ENCODE assay signal across 15 mouse cellular contexts in the genomic region with DNA sequence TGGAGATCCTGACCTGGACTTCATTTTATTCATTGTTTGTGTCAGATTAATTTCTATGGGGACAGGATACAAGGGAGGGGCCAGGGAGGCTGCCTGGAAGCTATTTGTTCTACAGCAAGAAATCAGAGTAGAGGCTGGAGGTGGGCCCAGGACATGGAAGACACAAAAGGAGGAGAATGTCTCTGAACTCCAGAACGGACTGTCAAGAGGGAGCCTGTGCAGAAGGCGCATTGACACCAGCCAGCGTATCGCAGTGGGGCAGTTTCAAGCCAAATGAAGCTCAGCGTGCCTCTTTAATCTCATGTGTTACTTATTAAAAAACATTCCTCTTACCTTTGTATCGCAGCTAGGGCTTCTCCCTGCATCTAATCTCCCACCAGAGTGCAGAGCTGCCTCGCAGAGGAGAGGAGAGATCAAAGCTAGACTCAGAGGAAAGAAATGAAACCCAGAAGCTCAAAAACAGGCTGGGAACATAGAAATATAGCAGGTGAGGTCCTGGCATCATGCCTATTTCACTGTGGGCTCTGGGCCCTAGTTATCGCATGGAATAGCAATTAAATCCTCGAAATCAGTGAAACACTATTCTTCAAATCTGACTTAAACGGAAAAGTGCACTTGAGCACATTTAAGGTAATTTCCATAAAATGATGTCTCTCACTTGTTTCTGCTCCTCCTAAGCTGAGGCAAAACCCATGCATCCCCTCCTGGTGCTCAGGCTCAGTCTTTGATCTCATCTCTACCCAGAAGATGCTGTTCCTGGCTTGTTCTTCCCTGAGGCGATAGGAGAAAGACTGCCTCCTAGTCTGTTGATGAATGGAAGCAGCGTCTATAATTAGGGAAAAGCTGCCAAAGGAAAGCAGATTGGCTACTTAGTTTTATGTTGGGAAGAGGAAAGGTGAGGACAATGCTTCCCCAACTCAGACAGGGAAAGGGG.
DNase-seq lines count a peak whose midpoint lies in the region; ATAC-seq and TF ChIP-seq lines count a peak whose summit lies in the region.
"Had no signal": no experiment of that assay in that cellular context is flagged by ENCODE, and none has a peak within 500 bp of the region (broad histone marks: within the 10 kb centered on the region; RNA-seq: fewer than 3 reads in every experiment).

No protein-coding gene starts in this region.

- H3K27ac ChIP-seq in left cerebral cortex, adult 2 months: no peak overlapping the region
- H3K27ac ChIP-seq in forebrain, embryonic 11.5 days (ENCODE audit: low read depth, low read length): no peak overlapping the region
- no peak overlapping the region for H3K27ac ChIP-seq in limb, embryonic 13.5 days
- H3K27ac ChIP-seq in midbrain, postnatal 0 days (ENCODE audit: low read depth, low read length): no peak overlapping the region
- H3K27ac ChIP-seq: heart, adult 2 months; limb, embryonic 15.5 days; macrophage had no signal

- TF ChIP-seq CTCF in left cerebral cortex, adult 2 months (IDR thresholded peaks at IDR 0.05): no peak
- peak; percentile 53 for TF ChIP-seq CTCF in midbrain, postnatal 0 days (IDR thresholded peaks at IDR 0.05)

- WGBS in forebrain, embryonic 11.5 days: 59% methylated on average over 12 of the region's 12 CpGs
- WGBS in limb, embryonic 13.5 days: 15% methylated on average over 12 of the region's 12 CpGs
- 17% methylated on average over 12 of the region's 12 CpGs for whole genome bisulfite sequencing in midbrain, postnatal 0 days

- H3K27me3 ChIP-seq in forebrain, embryonic 11.5 days (ENCODE audit: control insufficient read depth, insufficient read depth, low read length): no peaks in the 10 kb centered on the region
- 0 out of 2 replicates have a peak, but pooled peaks cover 3% of the 10 kb centered on the region for H3K27me3 ChIP-seq in limb, embryonic 13.5 days
- H3K27me3 ChIP-seq in midbrain, postnatal 0 days (ENCODE audit: insufficient read depth, low read length): no peaks in the 10 kb centered on the region
- H3K27me3 ChIP-seq: limb, embryonic 15.5 days had no signal

- no peak overlapping the region for H3K4me3 ChIP-seq in left cerebral cortex, adult 2 months
- no peak overlapping the region for H3K4me3 ChIP-seq in forebrain, embryonic 11.5 days (ENCODE audit: low read depth, low read length)
- H3K4me3 ChIP-seq in limb, embryonic 13.5 days: no peak overlapping the region
- H3K4me3 ChIP-seq in midbrain, postnatal 0 days (ENCODE audit: low read depth, low read length): no peak overlapping the region
- H3K4me3 ChIP-seq: erythroblast, embryonic 14.5 days; heart, adult 2 months; limb, embryonic 15.5 days had no signal

- no peak overlapping the region for H3K9ac ChIP-seq in forebrain, embryonic 11.5 days (ENCODE audit: low read length)
- H3K9ac ChIP-seq in limb, embryonic 13.5 days: no peak overlapping the region
- H3K9ac ChIP-seq in midbrain, postnatal 0 days (replicated peaks; ENCODE audit: low read length, poor library complexity, severe bottlenecking): no peak overlapping the region
- H3K9ac ChIP-seq: limb, embryonic 15.5 days had no signal

- peak; percentile 33; the same call in 1 of the 2 replicates for ATAC-seq in forebrain, embryonic 11.5 days (replicated peaks; ENCODE audit: low FRiP score)
- ATAC-seq in limb, embryonic 13.5 days (ENCODE audit: low FRiP score, low read depth): peak; percentile 24; the same call in 1 of the 2 replicates
- no peak for ATAC-seq in midbrain, postnatal 0 days (ENCODE audit: low FRiP score)
- ATAC-seq: hindbrain, embryonic 16.5 days had no signal

- H3K9me3 ChIP-seq in forebrain, embryonic 11.5 days (ENCODE audit: control insufficient read depth, low read length): no peaks in the 10 kb centered on the region
- no peaks in the 10 kb centered on the region for H3K9me3 ChIP-seq in limb, embryonic 13.5 days
- H3K9me3 ChIP-seq in midbrain, postnatal 0 days (ENCODE audit: low read length): no peaks in the 10 kb centered on the region
- H3K9me3 ChIP-seq: limb, embryonic 15.5 days had no signal

- peak; percentile 5 for DNase-seq in left cerebral cortex, postnatal 4 days
- DNase-seq in left cerebral cortex, adult 2 months (ENCODE audit: extremely low spot score in 1 of 2, low spot score in 2 of 2): no peak
- peak; percentile 57 for DNase-seq in forebrain, embryonic 11.5 days (ENCODE audit: low spot score)
- peak; percentile 10 for DNase-seq in midbrain, postnatal 0 days (ENCODE audit: low spot score)
- DNase-seq in gastrocnemius, adult 18-20 months (ENCODE audit: low spot score): no peak
- no peak for DNase-seq in heart, adult 8-10 months (ENCODE audit: low spot score)
- no peak for DNase-seq in gastrocnemius, postnatal 10 days
- DNase-seq: adrenal gland, postnatal 10 days; heart, adult 2 months; lung, adult 18-20 months had no signal

- intact Hi-C loops in left cerebral cortex, postnatal 4 days (cut with DNase I): no loop called here
- intact Hi-C loops in left cerebral cortex, adult 2 months (cut with DNase I): no loop called here

- H3K36me3 ChIP-seq in forebrain, embryonic 11.5 days (ENCODE audit: control insufficient read depth, insufficient read depth, low read length): no peaks in the 10 kb centered on the region
- no peaks in the 10 kb centered on the region for H3K36me3 ChIP-seq in limb, embryonic 13.5 days
- no peaks in the 10 kb centered on the region for H3K36me3 ChIP-seq in midbrain, postnatal 0 days (ENCODE audit: insufficient read depth, low read length)
- H3K36me3 ChIP-seq: limb, embryonic 15.5 days had no signal

- H3K4me1 ChIP-seq in forebrain, embryonic 11.5 days (replicated peaks; ENCODE audit: control insufficient read depth, insufficient read depth, low read length): peaks cover 2% of the 10 kb centered on the region; the same call in 1 of the 2 replicates
- peaks cover 10% of the 10 kb centered on the region for H3K4me1 ChIP-seq in limb, embryonic 13.5 days
- no peaks in the 10 kb centered on the region; the same call in 1 of the 2 replicates for H3K4me1 ChIP-seq in midbrain, postnatal 0 days (ENCODE audit: insufficient read depth, low read length)

- no peak overlapping the region for H3K4me2 ChIP-seq in forebrain, embryonic 11.5 days (ENCODE audit: low read depth, low read length, severe bottlenecking)
- H3K4me2 ChIP-seq in limb, embryonic 13.5 days (replicated peaks): peak overlapping the region; percentile 34; the same call in 1 of the 2 replicates
- H3K4me2 ChIP-seq in midbrain, postnatal 0 days (ENCODE audit: low read depth, low read length, poor library complexity, severe bottlenecking): 0 out of 2 replicates have a peak overlapping the region, but pooled peaks have one; percentile 1
- H3K4me2 ChIP-seq: limb, embryonic 15.5 days had no signal

Comparison
In these comparisons a context has a peak if more than half of its experiments do, and no peak if none do; other contexts are left out.
1. DNase-seq: peak in left cerebral cortex, postnatal 4 days (single experiment), forebrain, embryonic 11.5 days (single experiment) and midbrain, postnatal 0 days (single experiment); none in left cerebral cortex, adult 2 months (0 of 2), gastrocnemius, adult 18-20 months (single experiment), heart, adult 8-10 months (single experiment) and gastrocnemius, postnatal 10 days (single experiment).